In the genomic region with DNA sequence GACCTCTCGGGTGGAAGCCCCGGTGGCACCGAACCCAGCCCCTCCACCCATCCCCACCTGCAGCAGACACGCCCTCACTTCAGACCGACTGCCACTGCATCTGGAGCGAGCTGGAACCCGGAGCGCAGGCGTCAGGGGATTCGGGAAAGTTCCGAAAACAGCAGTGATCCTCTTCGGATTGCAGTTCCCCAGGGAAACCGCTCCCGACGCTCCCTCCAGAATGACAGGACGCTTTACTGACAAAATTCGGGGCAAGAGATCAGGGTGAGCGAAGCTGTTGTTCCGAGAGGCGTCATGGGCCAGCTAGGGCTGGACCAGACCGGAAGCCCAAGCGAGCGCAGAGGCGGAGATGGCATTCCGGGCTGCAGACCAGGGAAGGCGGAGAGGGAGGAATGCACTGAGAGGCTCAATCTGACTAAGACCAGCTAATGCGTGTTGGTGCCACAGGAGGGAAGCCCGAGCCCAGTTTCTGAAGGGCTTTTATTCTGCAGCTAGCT, we compare ENCODE assay signal across 8 mouse cellular contexts. TPM values are rescaled to one million over a fixed set of nuclear protein-coding genes. Genes with fewer than 3 reads are reported as not detected.
DNase-seq lines count a peak whose midpoint lies in the region; ATAC-seq lines count a peak whose summit lies in the region.

A gene (minus strand): TSS at position 311 of the 497 bp plus-strand sequence.

- peak within 1 kb of the TSS; percentile 94 for H3K4me2 ChIP-seq in lung, embryonic 16.5 days (ENCODE audit: low read depth, low read length)

- peak; percentile 72 for ATAC-seq in lung, embryonic 16.5 days (ENCODE audit: low read depth)
- ATAC-seq in activated CD4-positive, CD25-positive, alpha-beta regulatory T cell, adult 4 months = no peak

- peak; percentile 92 for DNase-seq in Muller cell, postnatal 12 days (ENCODE audit: inconsistent ontology term)
- peak; percentile 55 to 60 for DNase-seq in cerebellum, adult 18-20 months
- DNase-seq in forelimb bud, embryonic 11.5 days (ENCODE audit: low read depth, low spot score) = peak; percentile 43
- peak; percentile 50 for DNase-seq in hindbrain, embryonic 10.5 days (ENCODE audit: low spot score)
- peak; percentile 81 for DNase-seq in layer of hippocampus, adult 9-11 months
- DNase-seq in right cerebral cortex, adult 18-20 months = peak; percentile 87

- peak within 1 kb of the TSS; percentile 73 for H3K27ac ChIP-seq in hindbrain, embryonic 10.5 days
- no peak within 1 kb of the TSS for H3K27ac ChIP-seq in lung, embryonic 16.5 days (ENCODE audit: low read length)

- peaks cover 89% of the 10 kb centered on the region for H3K27me3 ChIP-seq in hindbrain, embryonic 10.5 days (ENCODE audit: insufficient read depth, poor library complexity, severe bottlenecking)
- peaks cover 61% of the 10 kb centered on the region for H3K27me3 ChIP-seq in lung, embryonic 16.5 days (ENCODE audit: control insufficient read depth, insufficient read depth, low read depth, low read length)

- no peaks in the 10 kb centered on the region for H3K9me3 ChIP-seq in hindbrain, embryonic 10.5 days
- H3K9me3 ChIP-seq in lung, embryonic 16.5 days (ENCODE audit: control insufficient read depth, low read length) = no peaks in the 10 kb centered on the region

- no peaks in the 10 kb centered on the region for H3K36me3 ChIP-seq in hindbrain, embryonic 10.5 days
- H3K36me3 ChIP-seq in lung, embryonic 16.5 days (ENCODE audit: control insufficient read depth, insufficient read depth, low read length) = no peaks in the 10 kb centered on the region

- peak within 1 kb of the TSS; percentile 24 for H3K9ac ChIP-seq in lung, embryonic 16.5 days (ENCODE audit: low read length)

- H3K4me3 ChIP-seq in hindbrain, embryonic 10.5 days = peak within 1 kb of the TSS; percentile 59
- peak within 1 kb of the TSS; percentile 55 for H3K4me3 ChIP-seq in lung, embryonic 16.5 days (ENCODE audit: low read length)

- WGBS in hindbrain, embryonic 10.5 days = under 1% methylated on average over 28 of the region's 28 CpGs
- WGBS in lung, embryonic 16.5 days = under 1% methylated on average over 28 of the region's 28 CpGs

- peaks cover 27% of the 10 kb centered on the region for H3K4me1 ChIP-seq in hindbrain, embryonic 10.5 days (replicated peaks)
- H3K4me1 ChIP-seq in lung, embryonic 16.5 days (replicated peaks; ENCODE audit: control insufficient read depth, insufficient read depth, low read length) = peaks cover 19% of the 10 kb centered on the region

RNA-seq across cellular contexts. Expression of the gene that starts here (rescaled TPM):
- polyA plus RNA-seq in hindbrain, embryonic 10.5 days (2016; fragmentation: Nextera tagmentation; extraction: Ambion mirVana) = 1.3 and 1.9 TPM in 2 replicates
- polyA plus RNA-seq in lung, embryonic 16.5 days (2015; fragmentation: Nextera tagmentation; extraction: Ambion mirVana) = 0.98 and 1.9 TPM in 2 replicates
- not detected for polyA plus RNA-seq in activated CD4-positive, CD25-positive, alpha-beta regulatory T cell, adult 4 months (2017; shearing (Covaris generic))
